Mouse (Mus musculus) R1 (cell line): ENCODE measurements around the gene Gabrp.

Source experiments
- DNase-seq: peaks from one replicate; pipeline ENCODE4 v3.0.0-alpha.2; 2018; ENCODE audit warnings: low read depth, low spot score

The Gabrp gene

DNA sequence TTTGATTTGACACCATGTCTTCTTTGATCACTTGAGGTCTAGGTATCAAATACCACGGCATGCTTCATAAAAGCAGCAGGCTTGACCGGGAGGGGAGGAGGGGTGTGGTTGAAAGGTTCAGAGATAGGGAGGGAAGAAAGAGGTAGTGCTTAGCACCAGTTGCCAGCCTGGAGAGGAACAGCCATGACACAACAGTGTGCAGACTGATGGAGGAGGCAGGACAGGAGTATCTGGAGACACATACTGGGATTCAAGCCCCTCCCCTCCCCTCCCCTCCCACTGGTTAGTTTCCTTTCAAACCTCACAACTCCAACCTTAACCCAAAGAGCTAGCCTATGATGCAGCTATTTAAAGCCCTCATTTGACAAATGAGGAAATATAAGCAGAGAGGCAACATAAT, 49.2 kb downstream of the Gabrp start:
- peak; percentile 88 for DNase-seq

DNA sequence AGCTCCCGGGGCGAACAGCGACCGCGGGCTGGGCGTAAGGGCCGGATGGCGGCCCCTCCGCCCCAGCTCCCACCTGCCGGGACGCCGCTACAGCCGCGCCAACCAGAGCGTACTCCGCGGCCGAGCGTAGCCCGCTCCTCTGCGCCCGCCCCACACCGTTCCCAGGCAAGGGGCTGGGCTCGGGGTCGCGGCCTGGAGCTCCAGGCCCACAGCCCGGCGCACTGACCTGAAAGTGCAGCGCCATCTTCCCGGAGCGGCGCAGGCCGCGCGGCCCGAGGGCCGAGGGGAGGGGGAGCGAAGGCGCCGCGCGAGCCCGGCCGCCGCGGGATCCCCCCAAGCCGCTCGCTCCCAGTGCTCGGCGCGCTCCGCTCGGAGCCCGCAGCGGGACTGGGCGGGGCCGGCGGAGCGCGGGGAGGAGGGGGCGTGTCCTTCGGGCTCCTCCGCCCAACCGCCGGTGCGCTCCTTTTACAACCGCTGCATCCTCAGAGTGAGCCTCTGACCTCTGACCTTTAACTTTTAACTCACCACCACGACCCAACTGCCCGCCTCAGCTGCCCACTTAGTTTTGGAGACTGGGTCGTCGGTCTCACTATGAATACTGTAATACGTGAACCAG, 65.3 kb downstream of the Gabrp start, which contains the start of gene Ranbp17:
Ranbp17 (minus strand) TSS at position 371 of the 616 bp plus-strand sequence.
- peak; percentile 90 for DNase-seq

DNA sequence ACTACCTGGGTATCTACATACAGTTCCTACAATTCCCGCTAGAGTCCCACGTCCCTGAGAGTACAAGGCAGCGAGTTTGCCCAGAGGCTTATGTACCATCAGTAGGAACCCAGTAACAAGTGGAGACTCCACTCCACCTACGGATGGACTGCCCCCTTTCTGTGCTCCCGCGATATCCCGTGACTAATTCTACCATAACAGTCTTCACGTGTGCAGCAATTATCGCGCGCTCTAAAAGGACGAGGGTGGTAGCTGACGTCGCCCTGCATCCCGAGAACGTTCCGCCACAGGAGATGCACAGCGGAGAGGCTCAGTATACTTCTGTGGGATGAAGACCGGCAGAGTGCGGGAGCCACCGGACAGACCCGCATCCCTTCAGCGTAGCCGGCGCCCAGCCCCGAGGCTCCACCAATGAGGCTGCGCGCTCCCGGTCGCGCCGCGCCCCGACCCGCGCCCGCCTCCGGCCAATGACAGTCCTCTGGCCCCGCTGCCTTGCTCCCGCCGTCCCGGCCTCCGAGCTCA, 65.8 kb downstream of the Gabrp start:
- DNase-seq: peak; percentile 98

DNA sequence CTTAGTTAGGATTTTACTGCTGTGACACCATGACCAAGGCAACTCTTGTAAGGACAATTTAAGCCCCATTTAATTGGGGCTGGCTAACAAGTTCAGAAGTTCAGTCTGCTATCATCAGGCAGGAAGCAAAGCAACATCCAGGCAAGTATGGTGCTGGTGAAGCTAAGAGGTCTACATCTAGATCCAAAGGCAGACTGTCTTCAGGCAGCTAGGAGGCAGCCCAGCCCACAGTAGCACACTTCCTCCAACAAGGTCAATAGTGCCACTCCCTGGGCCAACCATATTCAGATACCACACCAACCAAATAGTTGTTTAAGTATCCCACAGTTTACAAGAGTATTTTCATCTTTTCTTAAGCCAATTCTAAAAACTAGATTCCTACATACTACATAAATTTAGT, 69.4 kb downstream of the Gabrp start:
- peak; percentile 40 for DNase-seq
